Mouse (Mus musculus) pancreas, adult 10 weeks (tissue): ENCODE measurements around the gene Eci3. TPM values are rescaled to one million over a fixed set of nuclear protein-coding genes. Genes with fewer than 3 reads are reported as not detected.

Source experiments
- polyA plus RNA-seq: library from polyadenylated mRNA; stranded (reverse); fragments of 350-450 nt; fragmentation: Illumina TruSeq; extraction: RNeasy Lipid Tissue Mini Kit (QIAGEN cat#74804); gene quantifications from one replicate; pipeline ENCODE4 v1.2.3, GENCODE M21; 2015; ENCODE audit warnings: low read depth, low replicate concordance; ENCODE audit not compliant: insufficient read depth

The Eci3 gene
- 1.9 TPM for polyA plus RNA-seq

DNA sequence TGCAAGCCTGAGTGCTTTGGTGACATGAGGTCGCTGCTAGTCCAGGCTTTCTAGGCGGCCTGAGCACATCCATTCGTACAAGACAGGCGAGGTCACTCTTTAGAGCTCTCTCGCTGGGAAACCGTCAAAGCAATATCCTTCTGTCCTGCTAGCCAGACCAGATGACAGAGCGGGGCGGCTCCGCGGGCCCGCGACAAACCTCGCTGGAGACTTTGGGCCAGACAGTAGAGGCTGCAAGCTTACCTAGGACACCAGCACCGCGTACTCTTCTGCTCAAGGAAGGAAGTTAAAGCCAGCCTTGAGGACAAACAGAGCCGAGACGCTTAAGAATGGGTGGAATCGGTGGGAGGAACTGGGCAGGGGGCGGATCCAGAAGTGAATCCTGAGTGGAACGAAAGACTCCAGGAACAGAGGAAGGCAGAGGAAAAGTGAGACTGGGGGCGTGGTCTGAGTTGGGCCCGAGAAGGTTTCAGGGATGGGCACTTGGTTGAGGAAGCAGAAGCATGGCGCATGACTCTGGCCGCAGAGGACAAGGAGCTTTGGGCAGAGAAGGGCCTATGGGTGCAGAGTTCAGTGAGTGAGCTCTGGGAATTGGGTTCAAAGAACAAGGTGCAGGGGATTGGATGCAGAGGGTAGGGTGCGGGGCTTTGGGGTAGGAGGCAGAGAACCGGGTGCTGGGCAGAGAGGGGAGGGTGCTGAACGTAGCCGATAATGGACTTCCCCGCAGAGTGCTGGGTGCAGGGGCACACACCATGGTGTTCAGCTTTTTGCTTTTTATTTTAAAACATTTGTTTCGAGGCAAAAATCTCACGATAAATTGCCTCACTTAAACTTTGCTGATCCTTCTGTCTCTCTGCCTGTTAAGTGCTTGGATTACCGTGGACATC is at the start of gene Eci3:
Gene Eci3 (minus strand): TSS at position 300 of the 887 bp plus-strand sequence.

DNA sequence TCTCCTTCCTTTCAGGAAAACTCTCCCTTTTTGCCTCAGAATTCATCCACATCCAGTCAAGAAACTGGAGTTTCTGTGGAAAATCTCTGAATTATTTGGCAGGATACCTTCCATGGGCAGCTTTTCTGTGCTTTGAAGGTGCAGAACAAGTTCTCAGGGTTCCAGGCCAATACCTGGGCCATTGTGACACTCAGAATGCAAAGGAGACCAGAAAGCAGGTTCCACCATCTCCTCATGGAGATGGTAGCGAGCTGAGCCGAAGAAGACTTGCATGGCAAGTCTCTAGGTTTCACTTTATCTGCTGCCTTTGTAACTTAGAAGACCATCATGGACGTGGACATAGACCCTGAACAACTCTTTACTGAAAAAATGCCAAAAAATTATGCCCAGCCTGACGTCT is 39.4 kb downstream of the Eci3 start, which contains the start of the genes Fam217a and 4933417A18Rik:
Gene Fam217a (minus strand): TSS at position 101 of the 400 bp plus-strand sequence.
Gene 4933417A18Rik (plus strand): TSS at position 200 of the 400 bp plus-strand sequence.

Other genes starting within 250 kb of the Eci3 start
- not detected for gene Fam50b, start 229.0 kb downstream of the Eci3 start, polyA plus RNA-seq
- gene Prpf4b, start 88.5 kb downstream of the Eci3 start, polyA plus RNA-seq = 68.7 TPM
- not detected for gene Fam217a, start 39.5 kb downstream of the Eci3 start, polyA plus RNA-seq
- gene 4933417A18Rik, start 39.4 kb downstream of the Eci3 start, polyA plus RNA-seq = not detected
- gene Eci2, start 63.3 kb upstream of the Eci3 start, polyA plus RNA-seq = 22.2 TPM